Comparison of ENCODE assay signal across 13 mouse cellular contexts in the genomic region with DNA sequence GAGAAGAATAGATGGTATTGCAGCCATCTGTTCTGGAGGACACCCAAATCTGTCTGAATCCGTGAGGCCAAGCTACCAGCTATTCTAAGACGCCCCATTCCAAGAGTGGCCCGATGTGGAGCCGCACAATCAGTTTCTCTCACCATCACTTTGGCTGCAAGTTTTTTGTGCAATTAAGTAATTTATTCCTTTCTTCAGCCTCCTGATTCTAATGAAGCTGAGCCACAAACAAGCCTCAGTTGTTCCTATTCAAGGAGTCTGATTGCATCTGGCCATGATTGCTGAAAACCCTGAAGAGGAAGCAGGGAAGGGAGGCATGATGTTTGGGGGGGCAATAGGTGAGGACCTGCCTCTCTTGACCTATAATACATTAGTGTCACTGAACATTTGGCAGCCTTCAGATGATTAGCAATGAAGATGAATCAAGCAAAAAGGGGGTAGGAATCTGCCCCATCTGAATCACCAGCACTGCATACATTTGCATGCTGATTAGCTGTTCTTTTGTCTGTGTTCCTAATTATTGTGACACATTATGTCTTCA.
A peak's percentile ranks its signal among the peaks of the same experiment; 100 is the strongest.
DNase-seq lines count a peak whose midpoint lies in the region; ATAC-seq and TF ChIP-seq lines count a peak whose summit lies in the region.
"Had no signal": no experiment of that assay in that cellular context is flagged by ENCODE, and none has a peak within 500 bp of the region (broad histone marks: within the 10 kb centered on the region; RNA-seq: fewer than 3 reads in every experiment).

No protein-coding gene starts in this region.

- H3K4me3 ChIP-seq in lung, embryonic 14.5 days (ENCODE audit: low read depth, low read length) = no peak overlapping the region
- no peak overlapping the region for H3K4me3 ChIP-seq in hindbrain, embryonic 13.5 days
- no peak overlapping the region for H3K4me3 ChIP-seq in midbrain, embryonic 10.5 days
- H3K4me3 ChIP-seq: embryonic facial prominence, embryonic 10.5 days; heart, embryonic 15.5 days; kidney, embryonic 15.5 days; limb, embryonic 12.5 days had no signal

- no peaks in the 10 kb centered on the region for H3K36me3 ChIP-seq in lung, embryonic 14.5 days (ENCODE audit: insufficient read depth)
- no peaks in the 10 kb centered on the region for H3K36me3 ChIP-seq in hindbrain, embryonic 13.5 days
- H3K36me3 ChIP-seq in midbrain, embryonic 10.5 days = no peaks in the 10 kb centered on the region
- H3K36me3 ChIP-seq: embryonic facial prominence, embryonic 10.5 days; heart, embryonic 15.5 days; kidney, embryonic 15.5 days; limb, embryonic 12.5 days had no signal

- no peak overlapping the region for H3K4me2 ChIP-seq in lung, embryonic 14.5 days
- no peak overlapping the region for H3K4me2 ChIP-seq in hindbrain, embryonic 13.5 days
- H3K4me2 ChIP-seq: heart, embryonic 15.5 days; kidney, embryonic 15.5 days; limb, embryonic 12.5 days had no signal

- no peaks in the 10 kb centered on the region for H3K4me1 ChIP-seq in lung, embryonic 14.5 days (ENCODE audit: insufficient read depth)
- peaks cover 48% of the 10 kb centered on the region for H3K4me1 ChIP-seq in hindbrain, embryonic 13.5 days (replicated peaks)
- peaks cover 58% of the 10 kb centered on the region for H3K4me1 ChIP-seq in midbrain, embryonic 10.5 days
- H3K4me1 ChIP-seq: heart, embryonic 15.5 days had no signal

- no peak overlapping the region for H3K27ac ChIP-seq in lung, embryonic 14.5 days (ENCODE audit: low read depth)
- peak overlapping the region; percentile 78 for H3K27ac ChIP-seq in hindbrain, embryonic 13.5 days
- H3K27ac ChIP-seq in midbrain, embryonic 10.5 days (replicated peaks) = peak overlapping the region; percentile 49
- H3K27ac ChIP-seq: embryonic facial prominence, embryonic 10.5 days; heart, embryonic 15.5 days; kidney, embryonic 15.5 days; limb, embryonic 12.5 days had no signal

- peak; percentile 18 for DNase-seq in lung, embryonic 14.5 days
- no peak for DNase-seq in lung, adult 18-20 months
- no peak for DNase-seq in midbrain, embryonic 10.5 days (ENCODE audit: low spot score)
- peak; percentile 14 for DNase-seq in right cerebral cortex, postnatal 4 days
- no peak for DNase-seq in heart, adult 11 months
- no peak for DNase-seq in adrenal gland, postnatal 10 days
- no peak for DNase-seq in thymus, postnatal 25 days
- DNase-seq: lung, postnatal 10 days had no signal

- no peak overlapping the region for H3K9ac ChIP-seq in lung, embryonic 14.5 days
- H3K9ac ChIP-seq in hindbrain, embryonic 13.5 days = no peak overlapping the region
- H3K9ac ChIP-seq: heart, embryonic 15.5 days; kidney, embryonic 15.5 days; limb, embryonic 12.5 days had no signal

- TF ChIP-seq CTCF in lung, embryonic 14.5 days (IDR thresholded peaks at IDR 0.05; ENCODE audit: low read depth) = no peak

- H3K27me3 ChIP-seq in lung, embryonic 14.5 days (ENCODE audit: insufficient read depth, low read length) = no peaks in the 10 kb centered on the region
- 0 out of 2 replicates have a peak, but pooled peaks cover 3% of the 10 kb centered on the region for H3K27me3 ChIP-seq in hindbrain, embryonic 13.5 days
- H3K27me3 ChIP-seq in midbrain, embryonic 10.5 days (ENCODE audit: low read depth, poor library complexity, severe bottlenecking) = no peaks in the 10 kb centered on the region
- H3K27me3 ChIP-seq: heart, embryonic 15.5 days; kidney, embryonic 15.5 days had no signal

- H3K9me3 ChIP-seq in lung, embryonic 14.5 days (ENCODE audit: low read depth, low read length) = no peaks in the 10 kb centered on the region
- H3K9me3 ChIP-seq in hindbrain, embryonic 13.5 days = no peaks in the 10 kb centered on the region
- H3K9me3 ChIP-seq in midbrain, embryonic 10.5 days (replicated peaks) = no peaks in the 10 kb centered on the region
- H3K9me3 ChIP-seq: embryonic facial prominence, embryonic 10.5 days; heart, embryonic 15.5 days; kidney, embryonic 15.5 days had no signal

- no peak for ATAC-seq in lung, embryonic 14.5 days (ENCODE audit: insufficient read depth)
- ATAC-seq in hindbrain, embryonic 13.5 days (ENCODE audit: low FRiP score) = 0 out of 2 replicates have a peak, but pooled peaks have one; percentile 21

- WGBS in lung, embryonic 14.5 days = 65% methylated on average over 4 of the region's 4 CpGs
- WGBS in hindbrain, embryonic 13.5 days = 25% methylated on average over 4 of the region's 4 CpGs
- 87% methylated on average over 4 of the region's 4 CpGs for WGBS in midbrain, embryonic 10.5 days

Comparison
In these comparisons a context has a peak if more than half of its experiments do, and no peak if none do; other contexts are left out.
1. DNase-seq: peak in lung, embryonic 14.5 days (single experiment) and right cerebral cortex, postnatal 4 days (single experiment); none in lung, adult 18-20 months (0 of 2), midbrain, embryonic 10.5 days (single experiment), heart, adult 11 months (single experiment), adrenal gland, postnatal 10 days (single experiment) and thymus, postnatal 25 days (single experiment).